Mouse (Mus musculus) induced T-regulatory cell, adult 2 months (primary cell): Measurements from ENCODE around the gene Cdkal1.

Experiments used
- DNase-seq: peaks from one replicate; pipeline ENCODE4 v3.0.0-alpha.2; 2012; ENCODE audit warnings: low read depth

Cdkal1 gene

GRCm38 (mm10) chr13:29855281-29856031 lies at the start of gene Cdkal1:
TSS of gene Cdkal1 (minus strand) at chr13:29855674.
- peak; percentile 89 for DNase-seq

- DNase-seq, result peak; percentile 17
Measured at GRCm38 (mm10) chr13:29903341-29903740, 47.9 kb upstream of the Cdkal1 start.

GRCm38 (mm10) chr13:29902676-29903075 lies 47.2 kb upstream of the Cdkal1 start:
- no peak for DNase-seq

DNA sequence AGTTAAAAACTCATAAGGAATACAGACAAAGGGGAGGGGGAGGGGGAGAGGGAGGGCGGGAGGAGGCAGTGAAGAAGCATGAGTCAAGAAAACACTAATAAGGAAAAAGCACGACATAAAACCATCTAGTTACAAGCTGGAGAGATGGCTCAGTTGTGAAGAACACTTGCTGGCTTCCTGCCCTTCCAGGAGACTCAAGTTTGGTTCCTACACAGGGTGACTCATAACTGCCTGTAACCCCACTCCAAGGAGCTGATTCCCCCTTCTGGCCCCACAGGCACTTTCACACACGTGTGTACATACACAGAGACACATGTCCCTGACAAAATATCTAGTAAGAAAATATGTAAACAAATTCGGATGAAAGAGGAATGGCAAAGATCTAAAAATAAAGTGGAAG lies 46.2 kb upstream of the Cdkal1 start:
- DNase-seq, result no peak

GRCm38 (mm10) chr13:29866780-29867179 lies 11.3 kb upstream of the Cdkal1 start:
- DNase-seq, result no peak

DNA sequence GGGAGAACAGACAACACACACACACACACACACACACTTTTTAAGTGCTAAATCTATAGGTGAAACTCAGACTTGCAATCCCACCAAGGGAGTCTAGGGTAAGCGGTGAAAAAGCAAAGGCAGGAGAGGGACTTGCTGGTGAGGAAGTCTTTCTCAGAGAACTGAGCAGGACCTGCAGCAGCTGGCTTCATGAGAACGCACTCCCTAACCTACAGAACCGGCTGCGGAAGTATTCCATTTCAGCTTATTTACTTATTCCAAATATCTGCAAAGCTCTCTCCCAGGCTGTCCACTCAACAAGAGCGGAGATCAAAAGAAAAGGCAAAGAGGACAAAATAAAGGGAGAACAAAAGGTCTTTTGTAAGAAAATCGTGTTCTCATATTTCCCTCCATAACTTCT lies 8.9 kb upstream of the Cdkal1 start:
- DNase-seq, result no peak

GRCm38 (mm10) chr13:29860087-29860486 lies 4.6 kb upstream of the Cdkal1 start:
- no peak for DNase-seq

DNA sequence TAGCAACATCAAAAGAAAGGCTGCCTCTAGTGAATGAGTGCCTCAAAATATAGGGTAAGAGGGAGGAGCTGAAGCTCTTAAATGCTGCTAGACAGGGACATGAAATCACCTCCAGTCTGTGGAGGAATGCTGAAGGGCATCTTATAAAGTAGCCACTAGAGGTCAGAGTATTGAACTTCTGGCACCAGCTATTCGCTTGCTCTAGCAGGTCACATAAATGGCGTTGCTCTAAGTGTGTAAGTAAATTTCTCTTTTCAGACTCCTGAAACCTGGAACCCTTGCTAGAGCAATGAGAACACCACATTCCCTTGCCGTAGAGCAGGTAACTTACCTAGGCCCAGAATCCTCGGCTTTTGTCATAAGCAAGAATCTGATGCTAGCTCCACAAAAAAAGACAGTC lies 2.0 kb upstream of the Cdkal1 start:
- peak; percentile 66 for DNase-seq

DNA sequence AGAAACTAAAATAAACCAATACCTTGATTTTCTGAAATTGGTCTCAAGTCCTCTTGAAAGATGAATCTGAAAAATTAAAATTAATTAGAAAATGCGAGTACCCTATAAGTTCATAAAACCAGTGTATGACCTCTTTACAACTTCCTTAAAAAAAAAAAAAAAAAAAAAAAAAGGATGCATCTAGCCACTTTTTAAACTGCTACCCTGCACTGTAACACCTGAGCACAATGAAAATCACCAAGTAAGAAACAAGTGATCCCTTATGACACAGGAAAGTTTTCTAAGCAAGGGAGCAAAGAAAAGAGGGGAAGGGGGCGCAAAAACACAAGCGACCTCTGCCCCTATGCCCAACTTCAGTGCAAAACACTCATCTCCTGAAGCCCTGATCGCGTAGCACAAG lies 598 bp downstream of the Cdkal1 start:
- no peak for DNase-seq

DNA sequence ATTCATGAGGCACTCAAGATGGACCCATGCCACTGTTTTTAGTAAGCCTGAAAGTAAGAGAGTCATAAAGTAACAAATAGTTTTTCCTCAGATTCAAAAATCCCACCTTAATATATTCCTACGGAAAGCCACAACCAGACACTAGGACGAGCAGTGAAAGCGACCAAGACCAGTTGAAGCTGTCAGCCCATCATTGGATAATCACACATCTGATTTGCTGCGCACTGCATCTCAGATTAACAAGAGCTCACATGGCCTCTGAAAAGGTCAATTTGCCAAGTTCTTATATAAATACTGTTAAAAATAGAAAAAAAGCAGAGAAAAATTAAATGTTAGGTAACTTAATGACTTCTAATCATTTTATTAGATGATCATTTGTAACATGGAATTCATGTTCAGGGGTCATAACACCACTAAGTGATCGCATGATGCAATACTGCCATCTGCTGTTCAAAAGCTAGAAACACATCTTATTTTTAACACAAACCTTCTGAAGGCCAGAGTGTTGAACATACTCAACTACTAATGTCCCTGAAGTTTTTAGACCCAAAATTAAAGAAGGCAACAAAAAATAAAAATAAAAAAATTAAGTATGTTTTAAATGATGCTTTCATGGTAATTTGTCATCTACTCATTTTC lies 16.9 kb downstream of the Cdkal1 start:
- DNase-seq, result peak; percentile 70

- DNase-seq, result peak; percentile 57
Measured at GRCm38 (mm10) chr13:29835170-29835569, 20.3 kb downstream of the Cdkal1 start.

- DNase-seq, result no peak
Measured at GRCm38 (mm10) chr13:29833751-29834150, 21.7 kb downstream of the Cdkal1 start.

GRCm38 (mm10) chr13:29831126-29831525 lies 24.3 kb downstream of the Cdkal1 start:
- DNase-seq, result no peak

DNA sequence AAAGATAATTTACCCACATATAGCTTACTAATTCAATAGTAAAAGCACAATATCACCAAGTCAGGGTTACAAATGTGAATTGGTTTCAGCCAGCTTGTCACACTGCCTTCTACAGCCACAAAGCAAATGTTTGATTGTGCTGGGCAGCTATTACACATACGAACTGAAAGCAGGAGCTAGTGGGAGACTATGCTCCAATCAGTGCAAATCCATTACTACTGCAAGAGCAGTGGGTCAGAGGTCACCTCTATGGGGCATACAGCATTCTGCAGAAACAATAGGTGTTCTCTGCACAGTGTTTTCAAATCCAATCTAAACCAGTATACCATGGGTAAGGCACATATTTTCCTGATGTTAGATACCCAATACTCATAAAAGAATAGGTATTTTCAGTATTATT lies 27.4 kb downstream of the Cdkal1 start:
- DNase-seq, result no peak

DNA sequence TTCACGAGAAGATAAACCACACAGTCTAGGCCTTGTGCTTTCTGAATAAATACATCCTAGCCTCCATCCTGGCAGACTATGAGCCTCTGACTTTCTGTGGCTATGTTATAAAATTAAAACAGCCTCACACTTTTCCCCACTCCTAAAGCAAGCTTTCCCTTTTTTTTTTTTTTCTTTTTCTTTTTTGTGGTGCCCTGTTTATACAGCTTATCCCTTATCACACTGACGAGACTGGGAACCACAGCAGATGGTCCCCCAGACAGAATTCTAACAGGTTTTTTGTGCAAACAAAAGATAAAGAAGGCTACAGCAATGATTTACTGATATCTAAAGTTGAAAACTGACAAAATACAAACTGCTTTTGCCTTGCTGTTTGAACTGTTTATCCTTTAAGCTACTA lies 29.0 kb downstream of the Cdkal1 start:
- no peak for DNase-seq

DNA sequence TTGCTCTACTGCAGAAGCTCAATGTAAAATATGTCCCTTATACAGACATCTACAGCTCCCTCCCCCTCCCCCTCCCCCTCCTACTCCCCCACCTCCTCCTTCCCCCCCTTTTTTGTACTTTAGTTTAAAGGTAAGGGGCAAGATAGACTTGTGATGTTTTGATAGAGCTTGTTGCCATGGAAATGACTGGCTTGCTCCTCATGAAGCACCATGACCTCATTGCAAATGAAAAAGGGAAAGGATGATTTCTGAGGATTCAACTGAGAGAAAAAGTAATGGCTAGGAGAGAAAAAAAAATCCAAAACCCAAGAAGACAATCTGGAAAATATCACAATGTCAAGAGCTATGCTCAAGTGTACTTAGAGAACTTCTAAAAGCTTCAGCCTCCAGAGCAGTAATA lies 29.4 kb downstream of the Cdkal1 start:
- no peak for DNase-seq

GRCm38 (mm10) chr13:29824797-29825196 lies 30.7 kb downstream of the Cdkal1 start:
- no peak for DNase-seq

DNA sequence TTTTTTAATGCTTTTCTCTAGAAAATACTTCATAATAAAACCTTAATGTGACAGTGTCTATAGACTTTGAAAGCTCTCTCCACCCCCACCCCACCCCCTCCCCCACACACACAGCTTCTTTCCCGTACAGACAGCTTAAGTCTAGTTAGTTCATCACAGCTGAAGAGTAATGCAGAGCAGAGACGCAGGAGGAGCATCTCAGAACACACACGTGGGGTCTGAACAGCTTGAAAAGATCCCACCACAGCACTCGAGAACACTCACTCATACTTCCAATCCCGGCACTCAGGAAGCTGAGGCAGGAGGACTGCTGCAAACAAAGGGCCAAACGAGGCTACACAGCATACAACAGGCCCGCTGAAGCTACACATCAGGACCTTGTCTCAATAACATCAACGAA lies 31.1 kb downstream of the Cdkal1 start:
- DNase-seq, result no peak

- no peak for DNase-seq
Measured at GRCm38 (mm10) chr13:29823906-29824305, 31.6 kb downstream of the Cdkal1 start.

GRCm38 (mm10) chr13:29823487-29823886 lies 32.0 kb downstream of the Cdkal1 start:
- no peak for DNase-seq

DNA sequence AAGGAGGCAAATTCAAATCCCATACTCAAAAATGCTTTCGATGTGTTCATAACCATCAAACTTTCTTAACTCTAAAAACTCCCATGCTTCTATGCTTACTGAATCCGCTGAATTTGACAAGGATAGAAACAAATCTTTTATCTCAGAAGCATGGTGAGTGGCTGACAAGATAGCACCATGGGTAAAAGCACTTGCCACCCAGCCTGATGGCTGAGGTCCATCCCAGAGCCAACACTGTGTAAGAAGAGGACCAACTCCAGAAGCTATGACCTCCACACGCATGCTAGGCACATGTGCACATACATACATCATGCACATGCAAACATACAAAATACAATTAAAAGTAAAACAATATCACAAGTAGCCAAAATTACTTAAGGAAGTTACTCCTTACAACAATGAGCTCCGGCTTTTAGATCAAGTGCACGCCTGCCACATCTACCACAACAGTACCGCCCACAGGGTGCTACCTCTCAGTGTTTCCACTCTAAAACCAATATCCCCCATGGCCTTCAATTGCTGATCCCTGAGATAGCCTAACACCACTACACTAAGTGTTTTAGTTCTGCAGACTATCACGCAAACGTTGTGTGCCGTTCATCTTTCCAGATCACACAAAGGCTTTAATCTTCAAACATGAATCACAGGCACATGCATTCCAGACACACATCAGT lies 35.4 kb downstream of the Cdkal1 start:
- no peak for DNase-seq

- no peak for DNase-seq
Measured at GRCm38 (mm10) chr13:29819147-29819546, 36.3 kb downstream of the Cdkal1 start.

- DNase-seq, result no peak
Measured at GRCm38 (mm10) chr13:29818314-29818713, 37.2 kb downstream of the Cdkal1 start.
